Mouse (Mus musculus): ENCODE measurements around the gene H2-Q2. TPM values are rescaled to one million over a fixed set of nuclear protein-coding genes. Genes with fewer than 3 reads are reported as not detected.
"Not testable (repeated sequence)": the region's sequence is repeated elsewhere in the genome, so short reads cannot be mapped to it uniquely, and the experiment has no call there.

The H2-Q2 gene
- total and polyA plus RNA-seq, 2 experiments: 0.75 to 1.2 TPM

DNA sequence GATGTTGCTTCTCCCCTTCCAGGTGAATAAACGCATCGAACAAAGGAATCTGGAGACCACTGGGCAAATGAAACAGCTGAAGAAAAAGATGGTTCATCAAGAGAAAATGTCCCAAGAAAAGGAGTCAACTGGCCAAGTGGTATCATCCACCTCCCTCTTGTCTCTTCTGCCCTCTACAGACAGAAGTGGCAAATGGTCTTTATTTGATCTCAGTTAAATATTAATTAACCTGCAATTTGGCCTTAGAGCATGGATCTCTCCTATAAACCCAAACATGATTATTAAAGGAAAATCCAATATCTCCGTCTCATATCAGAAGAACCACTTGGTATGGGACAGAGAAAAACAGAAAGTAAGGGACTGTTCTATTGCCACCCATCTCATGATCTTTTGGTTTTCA is 12.3 kb upstream of the H2-Q2 start:
- not testable (repeated sequence) for H3K4me1 ChIP-seq (ENCODE audit: control insufficient read depth, insufficient read depth, low read length); H3K4me3 ChIP-seq (ENCODE audit: insufficient read depth, low read depth, low read length); H3K27ac ChIP-seq (replicated peaks; ENCODE audit: insufficient read depth, low read depth, low read length); H3K9ac ChIP-seq (ENCODE audit: low read depth, low read length); H3K27me3 ChIP-seq (ENCODE audit: control insufficient read depth, insufficient read depth, low read length); H3K36me3 ChIP-seq (ENCODE audit: control insufficient read depth, insufficient read depth, low read length); H3K79me2 ChIP-seq (ENCODE audit: control insufficient read depth, insufficient read depth, low read length)
- WGBS: 32% methylated on average over 3 of the region's 3 CpGs
- 0 out of 2 replicates have a peak, but pooled peaks have one; percentile 9 for TF ChIP-seq CTCF (IDR thresholded peaks at IDR 0.05; ENCODE audit: low read depth, low read length)
- peak; percentile 77 for DNase-seq (ENCODE audit: extremely low read depth, low read depth, low spot score)

DNA sequence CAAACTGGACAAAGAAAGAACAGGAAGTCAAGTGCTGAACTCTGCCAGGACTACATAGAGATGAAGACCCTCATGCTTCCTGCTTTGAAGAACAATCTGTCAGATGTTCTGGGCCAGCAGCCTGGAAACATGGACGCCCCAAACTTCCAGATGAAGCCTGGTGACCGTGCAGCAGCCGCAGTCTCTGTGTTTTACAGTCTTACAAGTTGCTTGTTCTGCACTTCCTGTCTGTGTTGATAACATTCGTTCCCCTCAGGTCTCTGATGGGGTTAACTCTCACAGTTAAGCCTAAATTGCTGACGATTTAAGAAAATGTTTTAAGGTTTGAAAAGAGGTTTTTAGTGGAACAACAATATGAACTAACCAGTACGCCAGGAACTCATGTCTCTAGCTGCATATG is 10.5 kb upstream of the H2-Q2 start:
- not testable (repeated sequence) for DNase-seq (ENCODE audit: extremely low read depth, low read depth, low spot score); H3K4me1 ChIP-seq (ENCODE audit: control insufficient read depth, insufficient read depth, low read length); H3K36me3 ChIP-seq (ENCODE audit: control insufficient read depth, insufficient read depth, low read length); H3K4me3 ChIP-seq (ENCODE audit: insufficient read depth, low read depth, low read length); H3K27me3 ChIP-seq (ENCODE audit: control insufficient read depth, insufficient read depth, low read length); H3K79me2 ChIP-seq (ENCODE audit: control insufficient read depth, insufficient read depth, low read length); H3K27ac ChIP-seq (replicated peaks; ENCODE audit: insufficient read depth, low read depth, low read length); H3K9ac ChIP-seq (ENCODE audit: low read depth, low read length)
- WGBS: 65% methylated on average over 6 of the region's 6 CpGs

DNA sequence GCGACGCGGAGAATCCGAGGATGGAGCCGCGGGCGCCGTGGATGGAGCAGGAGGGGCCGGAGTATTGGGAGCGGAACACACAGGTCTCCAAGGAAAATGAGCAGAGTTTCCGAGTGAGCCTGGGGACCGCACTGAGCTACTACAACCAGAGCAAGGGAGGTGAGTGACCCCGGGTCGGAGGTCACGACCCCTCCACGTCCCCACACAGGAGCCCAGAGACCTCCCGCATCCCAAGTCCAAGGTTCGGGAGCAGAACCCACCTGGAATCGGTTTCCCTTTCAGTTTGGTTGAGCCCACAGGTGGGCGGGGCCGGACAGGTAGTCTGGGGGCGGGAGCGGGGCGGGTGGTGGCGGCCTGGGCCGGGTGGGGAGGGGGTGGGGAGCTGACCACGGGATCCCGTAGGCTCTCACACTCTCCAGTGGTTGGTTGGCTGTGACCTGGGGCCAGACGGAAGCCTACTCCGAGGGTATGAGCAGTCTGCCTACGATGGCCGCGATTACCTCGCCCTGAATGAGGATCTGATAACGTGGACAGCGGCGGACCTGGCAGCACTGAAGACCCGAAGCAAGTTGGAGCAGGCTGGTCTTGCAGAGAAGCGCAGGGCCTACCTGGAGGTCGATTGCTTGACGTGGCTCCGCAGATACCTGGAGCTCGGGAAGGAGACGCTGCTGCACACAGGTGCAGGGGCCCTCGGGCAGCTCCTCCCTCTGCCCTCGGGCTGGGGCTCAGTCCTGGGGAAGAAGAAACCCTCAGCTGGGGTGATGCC is 852 bp downstream of the H2-Q2 start:
- Histone ChIP-seq H3K4me1 (ENCODE audit: control insufficient read depth, insufficient read depth, low read length) (peaks cover 3% of the 10 kb centered on the region; the same call in 1 of the 2 replicates), H3K36me3 (ENCODE audit: control insufficient read depth, insufficient read depth, low read length) (no peaks in the 10 kb centered on the region), H3K27ac (replicated peaks; ENCODE audit: insufficient read depth, low read depth, low read length) (no peak overlapping the region), H3K79me2 (ENCODE audit: control insufficient read depth, insufficient read depth, low read length) (no peaks in the 10 kb centered on the region), H3K4me3 (ENCODE audit: insufficient read depth, low read depth, low read length) (peak overlapping the region; percentile 65), H3K9ac (ENCODE audit: low read depth, low read length) (peak overlapping the region; percentile 72), H3K27me3 (ENCODE audit: control insufficient read depth, insufficient read depth, low read length) (peaks cover 12% of the 10 kb centered on the region)
- DNase-seq (ENCODE audit: extremely low read depth, low read depth, low spot score): no peak
- WGBS: 7% methylated on average over 46 of the region's 46 CpGs
- TF ChIP-seq POLR2A (IDR thresholded peaks at IDR 0.05; ENCODE audit: extremely low read depth, insufficient read depth, low read length): no peak
- no peak for TF ChIP-seq CTCF (IDR thresholded peaks at IDR 0.05; ENCODE audit: low read depth, low read length)

DNA sequence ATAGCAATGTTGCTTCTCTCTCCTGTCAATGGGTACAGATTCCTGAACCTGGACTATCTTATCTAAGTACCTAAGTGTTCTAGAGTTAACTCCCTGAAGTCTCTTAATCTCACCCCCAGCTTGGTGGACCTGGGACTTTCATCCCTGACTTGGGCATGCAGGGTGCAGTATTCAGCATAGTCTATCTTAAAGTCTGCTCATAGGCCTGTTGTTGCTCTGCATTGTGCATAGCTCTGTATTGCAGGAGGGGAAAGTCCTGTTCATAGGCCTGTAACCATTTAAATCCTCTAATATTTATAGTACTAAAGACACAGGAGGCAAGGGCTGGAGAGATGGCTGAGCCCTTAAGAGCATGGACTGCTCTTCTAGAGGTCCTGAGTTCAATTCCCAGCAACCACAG is 5.6 kb downstream of the H2-Q2 start:
- H3K9ac ChIP-seq (ENCODE audit: low read depth, low read length); H3K27ac ChIP-seq (replicated peaks; ENCODE audit: insufficient read depth, low read depth, low read length); H3K4me3 ChIP-seq (ENCODE audit: insufficient read depth, low read depth, low read length); DNase-seq (ENCODE audit: extremely low read depth, low read depth, low spot score); H3K79me2 ChIP-seq (ENCODE audit: control insufficient read depth, insufficient read depth, low read length); H3K27me3 ChIP-seq (ENCODE audit: control insufficient read depth, insufficient read depth, low read length); H3K36me3 ChIP-seq (ENCODE audit: control insufficient read depth, insufficient read depth, low read length); H3K4me1 ChIP-seq (ENCODE audit: control insufficient read depth, insufficient read depth, low read length): not testable (repeated sequence)

DNA sequence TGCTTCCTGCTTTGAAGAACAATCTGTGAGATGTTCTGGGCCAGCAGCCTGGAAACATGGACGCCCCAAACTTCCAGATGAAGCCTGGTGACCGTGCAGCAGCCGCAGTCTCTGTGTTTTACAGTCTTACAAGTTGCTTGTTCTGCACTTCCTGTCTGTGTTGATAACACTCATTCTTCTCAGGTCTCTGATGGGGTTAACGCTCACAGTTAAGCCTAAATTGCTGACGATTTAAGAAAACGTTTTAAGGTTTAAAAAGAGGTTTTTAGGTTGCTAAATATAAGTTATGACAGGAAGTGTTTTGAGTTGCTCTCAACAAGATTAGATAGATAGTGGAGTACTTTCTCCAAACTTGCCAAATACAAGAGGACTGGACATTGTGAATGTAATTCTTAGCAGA is 11.2 kb downstream of the H2-Q2 start:
- H3K36me3 ChIP-seq (ENCODE audit: control insufficient read depth, insufficient read depth, low read length); DNase-seq (ENCODE audit: extremely low read depth, low read depth, low spot score); H3K4me1 ChIP-seq (ENCODE audit: control insufficient read depth, insufficient read depth, low read length); H3K79me2 ChIP-seq (ENCODE audit: control insufficient read depth, insufficient read depth, low read length); H3K27me3 ChIP-seq (ENCODE audit: control insufficient read depth, insufficient read depth, low read length); H3K4me3 ChIP-seq (ENCODE audit: insufficient read depth, low read depth, low read length); H3K27ac ChIP-seq (replicated peaks; ENCODE audit: insufficient read depth, low read depth, low read length); H3K9ac ChIP-seq (ENCODE audit: low read depth, low read length): not testable (repeated sequence)
- WGBS: 56% methylated on average over 6 of the region's 6 CpGs

DNA sequence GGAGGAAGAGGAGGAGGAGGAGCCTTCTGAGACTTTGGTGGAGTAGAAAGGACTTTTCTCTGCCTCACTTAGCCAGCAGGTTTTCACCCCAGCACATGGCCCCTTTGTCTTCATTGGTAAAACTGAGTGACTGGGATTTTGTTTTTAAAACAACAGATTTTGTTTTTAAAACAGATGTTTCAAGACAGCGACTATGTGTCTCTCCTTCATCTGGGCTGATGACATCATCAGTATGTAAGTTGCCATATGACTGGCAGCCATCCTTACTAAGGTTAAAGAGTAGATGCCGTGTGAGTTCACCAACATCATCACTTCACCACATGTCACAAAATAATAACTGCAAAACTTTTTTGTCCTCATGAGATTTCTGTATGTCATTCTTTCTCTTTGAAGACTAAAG is 12.0 kb downstream of the H2-Q2 start:
- no peaks in the 10 kb centered on the region for H3K79me2 ChIP-seq (ENCODE audit: control insufficient read depth, insufficient read depth, low read length)
- H3K4me1 ChIP-seq (ENCODE audit: control insufficient read depth, insufficient read depth, low read length): no peaks in the 10 kb centered on the region
- H3K4me3 ChIP-seq (ENCODE audit: insufficient read depth, low read depth, low read length): no peak overlapping the region
- WGBS: 86% methylated on average over 2 of the region's 2 CpGs
- H3K27ac ChIP-seq (replicated peaks; ENCODE audit: insufficient read depth, low read depth, low read length): no peak overlapping the region
- no peaks in the 10 kb centered on the region for H3K27me3 ChIP-seq (ENCODE audit: control insufficient read depth, insufficient read depth, low read length)
- no peaks in the 10 kb centered on the region for H3K36me3 ChIP-seq (ENCODE audit: control insufficient read depth, insufficient read depth, low read length)
- H3K9ac ChIP-seq (ENCODE audit: low read depth, low read length): no peak overlapping the region
- DNase-seq (ENCODE audit: extremely low read depth, low read depth, low spot score): no peak
- TF ChIP-seq POLR2A (IDR thresholded peaks at IDR 0.05; ENCODE audit: extremely low read depth, insufficient read depth, low read length): no peak
- TF ChIP-seq CTCF (IDR thresholded peaks at IDR 0.05; ENCODE audit: low read depth, low read length): no peak

Measured in liver, adult 2 months (tissue).